Mouse (Mus musculus) MEL (cell line): ENCODE data around the gene Gm20388. TPM values are rescaled to one million over a fixed set of nuclear protein-coding genes. Genes with fewer than 3 reads are reported as not detected.

Experiments used
- DNase-seq: peaks from one replicate; pipeline ENCODE4 v3.0.0; 2011; ENCODE audit warnings: low read depth, low spot score
- H3K27ac ChIP-seq: 2 replicates; pipeline ENCODE4 v1.5.1; 2012; ENCODE audit warnings: low read depth, mild to moderate bottlenecking, control low read depth, low read length, moderate library complexity; ENCODE audit not compliant: control insufficient read depth
- H3K27me3 ChIP-seq, 2 experiments: fragments of 150-350 bp in 1 of 2; sonication (generic) in 1 of 2; 2 replicates each; pipeline ENCODE4 v1.6.1; 2012; ENCODE audit warnings: low read length in 2 of 2, mild to moderate bottlenecking in 2 of 2, improper control_type of control experiment in 1 of 2, moderate library complexity in 1 of 2; ENCODE audit not compliant: insufficient read depth in 2 of 2, control insufficient read depth in 1 of 2
- H3K36me3 ChIP-seq, 2 experiments: 2 replicates each; pipeline ENCODE4 v1.6.1; 2012 to 2014; ENCODE audit warnings: low read length in 2 of 2, improper control_type of control experiment in 1 of 2, inconsistent platforms in 1 of 2, mild to moderate bottlenecking in 1 of 2; ENCODE audit not compliant: insufficient read depth in 2 of 2, control insufficient read depth in 1 of 2
- H3K4me1 ChIP-seq, 2 experiments: fragments of 150-350 bp in 1 of 2; sonication (generic) in 1 of 2; 2 replicates each; pipeline ENCODE4 v1.6.1; 2012; ENCODE audit warnings: low read length in 2 of 2, improper control_type of control experiment in 1 of 2, mild to moderate bottlenecking in 1 of 2; ENCODE audit not compliant: insufficient read depth in 2 of 2, control insufficient read depth in 1 of 2
- H3K4me3 ChIP-seq, 2 experiments: fragments of 150-350 bp in 1 of 2; sonication (generic) in 1 of 2; 2 replicates each; pipeline ENCODE4 v1.5.1; 2012; ENCODE audit warnings: low read depth in 2 of 2, low read length in 2 of 2, mild to moderate bottlenecking in 2 of 2, moderate library complexity in 2 of 2, control low read depth in 1 of 2, improper control_type of control experiment in 1 of 2; ENCODE audit not compliant: control insufficient read depth in 1 of 2, insufficient read depth in 1 of 2
- H3K79me2 ChIP-seq: 2 replicates; pipeline ENCODE4 v1.6.1; 2012; ENCODE audit warnings: mild to moderate bottlenecking, low read length, moderate library complexity; ENCODE audit not compliant: control insufficient read depth, poor library complexity, insufficient read depth
- H3K9ac ChIP-seq: 2 replicates; pipeline ENCODE4 v1.6.1; 2012; ENCODE audit warnings: low read depth, mild to moderate bottlenecking, control low read depth, low read length, moderate library complexity; ENCODE audit not compliant: control insufficient read depth, poor library complexity, severe bottlenecking
- H3K9me3 ChIP-seq: fragments of 150-350 bp; sonication (generic); replicated peaks from 2 replicates; pipeline ENCODE4 v1.6.1; 2012; ENCODE audit warnings: mild to moderate bottlenecking, low read length, improper control_type of control experiment, moderate library complexity; ENCODE audit not compliant: insufficient read depth
- BHLHE40 ChIP-seq: IDR thresholded peaks from 2 replicates; pipeline ENCODE4 v1.6.1; 2012; ENCODE audit warnings: low read depth, mild to moderate bottlenecking, inconsistent platforms, low read length, improper control_type of control experiment, borderline replicate concordance
- CHD1 ChIP-seq: IDR thresholded peaks from 2 replicates; pipeline ENCODE4 v1.6.1; 2012; ENCODE audit warnings: low read depth, mild to moderate bottlenecking, inconsistent platforms, low read length, improper control_type of control experiment
- EP300 ChIP-seq, 2 experiments: IDR thresholded peaks; 2 replicates each; pipeline ENCODE4 v1.6.1; 2011; ENCODE audit warnings: improper control_type of control experiment in 2 of 2, low read length in 2 of 2, low read depth in 1 of 2, mild to moderate bottlenecking in 1 of 2
- JUND ChIP-seq: IDR thresholded peaks from 2 replicates; pipeline ENCODE4 v1.6.1; 2011; ENCODE audit warnings: low read depth, mild to moderate bottlenecking, improper control_type of control experiment, low read length
- KAT2A ChIP-seq: conservative IDR thresholded peaks from 2 replicates; pipeline ENCODE4 v1.6.1; 2012; ENCODE audit warnings: low read depth, low read length, improper control_type of control experiment, inconsistent platforms
- NRF1 ChIP-seq: IDR thresholded peaks from 2 replicates; pipeline ENCODE4 v1.6.1; 2014; ENCODE audit warnings: low read depth, mild to moderate bottlenecking, inconsistent platforms, low read length, improper control_type of control experiment, moderate library complexity; ENCODE audit not compliant: poor library complexity, insufficient read depth, severe bottlenecking
- RCOR1 ChIP-seq: IDR thresholded peaks from 2 replicates; pipeline ENCODE4 v1.6.1; 2012; ENCODE audit warnings: low read depth, mild to moderate bottlenecking, inconsistent platforms, low read length, improper control_type of control experiment
- ZKSCAN1 ChIP-seq: IDR thresholded peaks from 2 replicates; pipeline ENCODE4 v1.6.1; 2012; ENCODE audit warnings: low read depth, mild to moderate bottlenecking, inconsistent platforms, low read length, improper control_type of control experiment, moderate library complexity
- ZMIZ1 ChIP-seq: IDR thresholded peaks from 2 replicates; pipeline ENCODE4 v1.6.1; 2012; ENCODE audit warnings: low read depth, mild to moderate bottlenecking, inconsistent platforms, low read length, improper control_type of control experiment, moderate library complexity
- polyA plus RNA-seq, 2 experiments: library from polyadenylated mRNA; stranded (reverse) in 1 of 2; unstranded in 1 of 2; fragments of >175 nt in 1 of 2; fragments of >200 nt in 1 of 2; gene quantifications; 2 replicates each; pipeline versions ENCODE4 v1.2.1 to v1.2.4; 2012; ENCODE audit warnings: low replicate concordance in 2 of 2, low read depth in 1 of 2; ENCODE audit not compliant: insufficient read length in 2 of 2, insufficient read depth in 1 of 2, missing spikeins in 1 of 2
- total RNA-seq: library from RNA; depleted of rRNA; stranded (reverse); fragments of 300-350 nt; gene quantifications from 2 replicates; pipeline ENCODE4 v1.2.3, GENCODE M21; 2012

Gene Gm20388
- total and polyA plus RNA-seq, 3 experiments, result 11.1 to 17.8 TPM; not detected in 1

DNA sequence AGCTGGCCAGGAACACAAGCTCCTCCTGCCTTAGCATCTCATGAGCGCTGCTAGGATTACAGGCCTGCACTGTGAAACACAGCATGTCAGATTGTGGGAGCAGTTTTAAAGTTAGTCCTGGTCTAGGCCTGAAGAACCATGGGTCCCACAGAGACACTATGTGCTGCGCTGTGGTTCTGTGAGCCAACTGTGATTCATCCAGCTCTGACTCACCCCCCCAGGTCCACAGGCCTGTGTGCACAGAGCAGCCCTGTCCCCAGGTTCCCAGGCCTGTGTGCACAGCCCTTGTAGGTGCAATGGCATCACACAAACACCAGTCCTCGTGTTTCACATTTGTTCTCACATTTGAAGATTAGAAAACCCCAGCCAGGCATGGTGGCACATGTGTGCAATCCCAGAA is 4420.5 kb downstream of the Gm20388 start:
- Histone ChIP-seq H3K36me3 (no peaks in the 10 kb centered on the region), H3K27me3 (no peaks in the 10 kb centered on the region), H3K4me1 (no peaks in the 10 kb centered on the region), H3K4me3 (no peak overlapping the region), H3K79me2 (no peaks in the 10 kb centered on the region), H3K9ac (no peak overlapping the region), H3K27ac (no peak overlapping the region), H3K9me3 (no peaks in the 10 kb centered on the region)
- TF ChIP-seq ZKSCAN1, result no peak
- no peak for DNase-seq

- H3K79me2 ChIP-seq, result no peaks in the 10 kb centered on the region
Measured at GRCm38 (mm10) chr8:124331706-124332105, 4421.1 kb downstream of the Gm20388 start.

GRCm38 (mm10) chr8:124336302-124336701 is 4425.7 kb downstream of the Gm20388 start:
- TF ChIP-seq BHLHE40, result no peak
- TF ChIP-seq NRF1, result no peak
- no peak for TF ChIP-seq JUND
- TF ChIP-seq KAT2A, result no peak
- no peak for TF ChIP-seq ZMIZ1
- no peak for TF ChIP-seq EP300 (IDR thresholded peaks at IDR 0.05; ENCODE audit: low read depth in 1 of 2, low read length in 2 of 2)
- H3K36me3 ChIP-seq, result no peaks in the 10 kb centered on the region

More at GRCm38 (mm10) chr8:124331706-124332105, 4421.1 kb downstream of the Gm20388 start:
- no peak overlapping the region for H3K9ac ChIP-seq
- no peak for TF ChIP-seq NRF1
- TF ChIP-seq EP300 (IDR thresholded peaks at IDR 0.05; ENCODE audit: low read depth in 1 of 2, low read length in 2 of 2), result no peak
- no peak for TF ChIP-seq RCOR1
- no peak for TF ChIP-seq CHD1
- TF ChIP-seq, all 39 proteins: peak for 0
- Histone ChIP-seq H3K27ac (no peak overlapping the region), H3K9me3 (no peaks in the 10 kb centered on the region), H3K4me1 (no peaks in the 10 kb centered on the region), H3K4me3 (no peak overlapping the region), H3K36me3 (no peaks in the 10 kb centered on the region), H3K27me3 (no peaks in the 10 kb centered on the region)
- no peak for DNase-seq

More at GRCm38 (mm10) chr8:124336302-124336701, 4425.7 kb downstream of the Gm20388 start:
- Histone ChIP-seq H3K9ac (no peak overlapping the region), H3K4me1 (no peaks in the 10 kb centered on the region), H3K4me3 (no peak overlapping the region), H3K27ac (no peak overlapping the region), H3K27me3 (no peaks in the 10 kb centered on the region), H3K79me2 (no peaks in the 10 kb centered on the region), H3K9me3 (no peaks in the 10 kb centered on the region)
- DNase-seq, result no peak
